In the genomic region with DNA sequence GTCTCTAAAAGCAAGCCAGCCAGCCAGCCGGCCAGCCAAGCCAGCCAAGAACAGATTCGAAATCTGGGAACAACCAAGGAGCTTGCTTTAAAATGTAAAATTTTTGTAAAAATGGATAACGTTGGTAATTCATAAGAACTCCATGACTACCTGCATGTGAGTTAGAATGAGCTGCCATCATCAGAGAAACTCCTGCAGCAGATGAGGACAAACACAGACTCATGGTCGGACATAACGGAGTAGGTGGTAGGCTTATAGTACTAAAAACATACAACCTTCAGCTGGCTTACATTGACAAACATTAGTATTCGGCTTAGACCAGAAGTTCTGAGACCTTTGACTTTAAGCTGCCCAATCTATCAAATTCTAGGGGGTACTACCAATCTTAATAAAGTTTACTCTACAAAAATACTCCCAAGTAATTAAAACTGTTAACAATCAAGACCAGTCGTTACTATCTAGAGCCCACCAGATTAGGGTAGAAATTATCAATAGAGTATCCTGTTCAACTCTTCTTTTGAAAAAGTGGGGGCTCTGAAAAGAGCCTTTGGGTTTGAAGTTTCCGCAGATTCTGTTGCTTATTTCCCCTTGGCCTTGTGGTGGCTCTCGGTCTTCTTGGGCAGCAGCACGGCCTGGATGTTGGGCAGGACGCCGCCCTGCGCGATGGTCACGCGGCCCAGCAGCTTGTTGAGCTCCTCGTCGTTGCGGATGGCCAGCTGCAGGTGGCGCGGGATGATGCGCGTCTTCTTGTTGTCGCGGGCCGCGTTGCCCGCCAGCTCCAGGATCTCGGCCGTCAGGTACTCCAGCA, we compare ENCODE assay signal across 11 mouse cellular contexts. TPM values are rescaled to one million over a fixed set of nuclear protein-coding genes. Genes with fewer than 3 reads are reported as not detected.
A peak's percentile ranks its signal among the peaks of the same experiment; 100 is the strongest.
DNase-seq lines count a peak whose midpoint lies in the region; ATAC-seq and TF ChIP-seq lines count a peak whose summit lies in the region.
"Not testable (repeated sequence)": the region's sequence is repeated elsewhere in the genome, so short reads cannot be mapped to it uniquely, and the experiment has no call there.
"Had no signal": no experiment of that assay in that cellular context is flagged by ENCODE, and none has a peak within 500 bp of the region (broad histone marks: within the 10 kb centered on the region; RNA-seq: fewer than 3 reads in every experiment).

No protein-coding gene starts in this region.

- H3K9me3 ChIP-seq in forebrain, embryonic 10.5 days; heart, postnatal 0 days (replicated peaks; ENCODE audit: control insufficient read depth, low read length); kidney, postnatal 0 days (replicated peaks; ENCODE audit: low read length); lung, embryonic 14.5 days (ENCODE audit: low read depth, low read length); neural tube, embryonic 11.5 days (ENCODE audit: control insufficient read depth, low read length): not testable (repeated sequence)

- H3K27me3 ChIP-seq in cerebellum, adult 2 months (ENCODE audit: control insufficient read depth, insufficient read depth, low read length); forebrain, embryonic 10.5 days (ENCODE audit: poor library complexity, severe bottlenecking); heart, postnatal 0 days (ENCODE audit: control insufficient read depth, insufficient read depth, low read length); kidney, postnatal 0 days (ENCODE audit: insufficient read depth, low read length); lung, embryonic 14.5 days (ENCODE audit: insufficient read depth, low read length); neural tube, embryonic 11.5 days (ENCODE audit: control insufficient read depth, insufficient read depth, low read length): not testable (repeated sequence)

- H3K27ac ChIP-seq in cerebellum, adult 2 months (ENCODE audit: insufficient read depth, low read length), result not testable (repeated sequence)
- peak overlapping the region; percentile 89 for H3K27ac ChIP-seq in forebrain, embryonic 10.5 days
- H3K27ac ChIP-seq in heart, postnatal 0 days (ENCODE audit: low read depth), result peak overlapping the region; percentile 97
- H3K27ac ChIP-seq in kidney, postnatal 0 days, result peak overlapping the region; percentile 98
- peak overlapping the region; percentile 96 for H3K27ac ChIP-seq in lung, embryonic 14.5 days (ENCODE audit: low read depth)
- peak overlapping the region; percentile 96 for H3K27ac ChIP-seq in neural tube, embryonic 11.5 days (ENCODE audit: low read depth, low read length)

- peak overlapping the region; percentile 52 for H3K9ac ChIP-seq in heart, postnatal 0 days (replicated peaks; ENCODE audit: low read depth, low read length)
- peak overlapping the region; percentile 57; the same call in 1 of the 2 replicates for H3K9ac ChIP-seq in kidney, postnatal 0 days (ENCODE audit: low read depth, low read length)
- H3K9ac ChIP-seq in lung, embryonic 14.5 days, result peak overlapping the region; percentile 66
- peak overlapping the region; percentile 42 for H3K9ac ChIP-seq in neural tube, embryonic 11.5 days (ENCODE audit: low read length)

- H3K4me3 ChIP-seq in cerebellum, adult 2 months (replicated peaks; ENCODE audit: insufficient read depth, low read depth, low read length), result peak overlapping the region; percentile 54
- peak overlapping the region; percentile 52 for H3K4me3 ChIP-seq in forebrain, embryonic 10.5 days
- H3K4me3 ChIP-seq in heart, postnatal 0 days (ENCODE audit: low read depth, low read length), result peak overlapping the region; percentile 57
- H3K4me3 ChIP-seq in kidney, postnatal 0 days (replicated peaks; ENCODE audit: low read depth, low read length), result peak overlapping the region; percentile 39
- peak overlapping the region; percentile 41 for H3K4me3 ChIP-seq in lung, embryonic 14.5 days (ENCODE audit: low read depth, low read length)
- peak overlapping the region; percentile 37 for H3K4me3 ChIP-seq in neural tube, embryonic 11.5 days (ENCODE audit: low read depth, low read length)

- H3K36me3 ChIP-seq in forebrain, embryonic 10.5 days (replicated peaks); heart, postnatal 0 days (replicated peaks; ENCODE audit: control insufficient read depth, insufficient read depth, low read length); kidney, postnatal 0 days (ENCODE audit: insufficient read depth, low read length); lung, embryonic 14.5 days (ENCODE audit: insufficient read depth); neural tube, embryonic 11.5 days (ENCODE audit: control insufficient read depth, insufficient read depth, low read length): not testable (repeated sequence)

- not testable (repeated sequence) for TF ChIP-seq EP300 in heart, postnatal 0 days (IDR thresholded peaks at IDR 0.05; ENCODE audit: low read depth)

- 8% methylated on average over 16 of the region's 30 CpGs for WGBS in cerebellum, adult 2 months
- WGBS in forebrain, embryonic 10.5 days, result 11% methylated on average over 16 of the region's 30 CpGs
- 16% methylated on average over 12 of the region's 30 CpGs for whole genome bisulfite sequencing in heart, postnatal 0 days
- 11% methylated on average over 13 of the region's 30 CpGs for WGBS in kidney, postnatal 0 days
- 10% methylated on average over 10 of the region's 30 CpGs for WGBS in lung, embryonic 14.5 days
- WGBS in neural tube, embryonic 11.5 days, result 15% methylated on average over 11 of the region's 30 CpGs

- TF ChIP-seq POLR2A in cerebellum, adult 2 months (IDR thresholded peaks at IDR 0.05; ENCODE audit: borderline replicate concordance, insufficient read depth, low read length), result not testable (repeated sequence)

- not testable (repeated sequence) for TF ChIP-seq CTCF in cerebellum, adult 2 months (IDR thresholded peaks at IDR 0.05; ENCODE audit: borderline replicate concordance, insufficient read depth, low read depth, low read length); heart, postnatal 0 days (IDR thresholded peaks at IDR 0.05; ENCODE audit: low read depth); kidney, postnatal 0 days (IDR thresholded peaks at IDR 0.05; ENCODE audit: low read depth); lung, embryonic 14.5 days (IDR thresholded peaks at IDR 0.05; ENCODE audit: low read depth)

- not testable (repeated sequence) for H3K4me1 ChIP-seq in cerebellum, adult 2 months (ENCODE audit: control insufficient read depth, insufficient read depth, low read length); kidney, postnatal 0 days (replicated peaks; ENCODE audit: insufficient read depth, low read length); lung, embryonic 14.5 days (ENCODE audit: insufficient read depth); neural tube, embryonic 11.5 days (ENCODE audit: control insufficient read depth, insufficient read depth, low read length)
- peaks cover 28% of the 10 kb centered on the region for H3K4me1 ChIP-seq in forebrain, embryonic 10.5 days
- peaks cover 15% of the 10 kb centered on the region; the same call in 1 of the 2 replicates for H3K4me1 ChIP-seq in heart, postnatal 0 days (ENCODE audit: control insufficient read depth, insufficient read depth)

- ATAC-seq in heart, postnatal 0 days (ENCODE audit: insufficient read depth, low read depth), result peak; percentile 54
- ATAC-seq in kidney, postnatal 0 days (replicated peaks; ENCODE audit: low FRiP score, low read depth), result peak; percentile 55
- ATAC-seq in lung, embryonic 14.5 days (ENCODE audit: insufficient read depth), result peak; percentile 47
- ATAC-seq in neural tube, embryonic 11.5 days (ENCODE audit: insufficient read depth, low FRiP score, low TSS enrichment), result peak; percentile 45

- DNase-seq in ES-CJ7 (ENCODE audit: low read depth, low spot score), result peak; percentile 36
- DNase-seq in cerebellum, adult 2 months; heart, postnatal 0 days (ENCODE audit: low spot score); kidney, postnatal 0 days (ENCODE audit: low spot score); neural tube, embryonic 11.5 days (ENCODE audit: low spot score): not testable (repeated sequence)
- peak; percentile 41 for DNase-seq in forebrain, embryonic 10.5 days (ENCODE audit: extremely low spot score, low spot score)
- DNase-seq in lung, embryonic 14.5 days, result peak; percentile 62
- DNase-seq in thymus, postnatal 0 days (ENCODE audit: low spot score), result peak; percentile 43

- peak overlapping the region; percentile 63 for H3K4me2 ChIP-seq in heart, postnatal 0 days (ENCODE audit: low read depth, low read length)
- H3K4me2 ChIP-seq in kidney, postnatal 0 days (ENCODE audit: low read length), result peak overlapping the region; percentile 56
- H3K4me2 ChIP-seq in lung, embryonic 14.5 days, result peak overlapping the region; percentile 72
- H3K4me2 ChIP-seq in neural tube, embryonic 11.5 days (ENCODE audit: low read depth), result peak overlapping the region; percentile 50

RNA-seq across cellular contexts. Expression of a gene that starts 0.6 kb away (rescaled TPM):
- 0.85 and 1.1 TPM in 2 replicates for polyA plus RNA-seq in cerebellum, adult 2 months (2012; rRNA removed)
- polyA plus RNA-seq in forebrain, embryonic 10.5 days (2016; fragmentation: Nextera tagmentation; extraction: Ambion mirVana), result 1.00 and 1.1 TPM in 2 replicates
- total RNA-seq in heart, postnatal 0 days (2014; rRNA removed; ENCODE audit: low replicate concordance), result 62.8 and 88.1 TPM in 2 replicates
- polyA plus RNA-seq in heart, postnatal 0 days (2015; fragmentation: Nextera tagmentation; extraction: Ambion mirVana), result 0.45 and 0.49 TPM in 2 replicates
- polyA plus RNA-seq in kidney, postnatal 0 days (2015; fragmentation: Nextera tagmentation; extraction: Ambion mirVana), result 0.75 and 1.1 TPM in 2 replicates
- 1.5 and 2.1 TPM in 2 replicates for polyA plus RNA-seq in lung, embryonic 14.5 days (2014; fragmentation: Nextera tagmentation; extraction: Ambion mirVana)
- polyA plus RNA-seq in neural tube, embryonic 11.5 days (2014; fragmentation: Nextera tagmentation; extraction: Ambion mirVana), result 0.92 and 0.97 TPM in 2 replicates
- 1.6 and 2.0 TPM in 2 replicates for polyA plus RNA-seq in thymus, postnatal 0 days (2015; fragmentation: Nextera tagmentation; extraction: Ambion mirVana)

RNA-seq across cellular contexts. Expression of a gene that starts 0.8 kb away (rescaled TPM):
- 109 and 119 TPM in 2 replicates for polyA plus RNA-seq in cerebellum, adult 2 months (2012; rRNA removed)
- polyA plus RNA-seq in forebrain, embryonic 10.5 days (2016; fragmentation: Nextera tagmentation; extraction: Ambion mirVana), result 17.2 and 19.3 TPM in 2 replicates
- 253 and 309 TPM in 2 replicates for total RNA-seq in heart, postnatal 0 days (2014; rRNA removed; ENCODE audit: low replicate concordance)
- 94.4 and 115 TPM in 2 replicates for polyA plus RNA-seq in heart, postnatal 0 days (2015; fragmentation: Nextera tagmentation; extraction: Ambion mirVana)
- 132 and 139 TPM in 2 replicates for polyA plus RNA-seq in kidney, postnatal 0 days (2015; fragmentation: Nextera tagmentation; extraction: Ambion mirVana)
- polyA plus RNA-seq in lung, embryonic 14.5 days (2014; fragmentation: Nextera tagmentation; extraction: Ambion mirVana), result 52.9 and 55.1 TPM in 2 replicates
- polyA plus RNA-seq in neural tube, embryonic 11.5 days (2014; fragmentation: Nextera tagmentation; extraction: Ambion mirVana), result 21.3 and 22.2 TPM in 2 replicates
- polyA plus RNA-seq in thymus, postnatal 0 days (2015; fragmentation: Nextera tagmentation; extraction: Ambion mirVana), result 61.5 and 62.8 TPM in 2 replicates

RNA-seq across cellular contexts. Expression of a gene that starts 12.5 kb away (rescaled TPM):
- not detected in 2 replicates for polyA plus RNA-seq in cerebellum, adult 2 months (2012; rRNA removed)
- polyA plus RNA-seq in forebrain, embryonic 10.5 days (2016; fragmentation: Nextera tagmentation; extraction: Ambion mirVana), result not detected in 2 replicates
- total RNA-seq in heart, postnatal 0 days (2014; rRNA removed; ENCODE audit: low replicate concordance), result 0.23 and 2.0 TPM in 2 replicates
- polyA plus RNA-seq in heart, postnatal 0 days (2015; fragmentation: Nextera tagmentation; extraction: Ambion mirVana), result not detected in 2 replicates
- polyA plus RNA-seq in kidney, postnatal 0 days (2015; fragmentation: Nextera tagmentation; extraction: Ambion mirVana), result not detected in 2 replicates
- not detected in 2 replicates for polyA plus RNA-seq in lung, embryonic 14.5 days (2014; fragmentation: Nextera tagmentation; extraction: Ambion mirVana)
- not detected in 2 replicates for polyA plus RNA-seq in neural tube, embryonic 11.5 days (2014; fragmentation: Nextera tagmentation; extraction: Ambion mirVana)
- polyA plus RNA-seq in thymus, postnatal 0 days (2015; fragmentation: Nextera tagmentation; extraction: Ambion mirVana), result not detected in 2 replicates
- total RNA-seq: adrenal gland, adult 2 months; left cerebral cortex, postnatal 36 days had no signal
- polyA plus RNA-seq: adrenal gland, adult 2 months; gonadal fat pad, adult 2 months had no signal

RNA-seq across cellular contexts. Expression of a gene that starts 15.1 kb away (rescaled TPM):
- 5.8 and 9.1 TPM in 2 replicates for polyA plus RNA-seq in cerebellum, adult 2 months (2012; rRNA removed)
- 4.5 and 5.9 TPM in 2 replicates for polyA plus RNA-seq in forebrain, embryonic 10.5 days (2016; fragmentation: Nextera tagmentation; extraction: Ambion mirVana)
- 1,145 and 1,607 TPM in 2 replicates for total RNA-seq in heart, postnatal 0 days (2014; rRNA removed; ENCODE audit: low replicate concordance)
- polyA plus RNA-seq in heart, postnatal 0 days (2015; fragmentation: Nextera tagmentation; extraction: Ambion mirVana), result 1.5 and 1.7 TPM in 2 replicates
- 5.2 and 7.4 TPM in 2 replicates for polyA plus RNA-seq in kidney, postnatal 0 days (2015; fragmentation: Nextera tagmentation; extraction: Ambion mirVana)
- 11.2 and 11.4 TPM in 2 replicates for polyA plus RNA-seq in lung, embryonic 14.5 days (2014; fragmentation: Nextera tagmentation; extraction: Ambion mirVana)
- polyA plus RNA-seq in neural tube, embryonic 11.5 days (2014; fragmentation: Nextera tagmentation; extraction: Ambion mirVana), result 4.1 and 5.2 TPM in 2 replicates
- 22.4 and 29.5 TPM in 2 replicates for polyA plus RNA-seq in thymus, postnatal 0 days (2015; fragmentation: Nextera tagmentation; extraction: Ambion mirVana)

RNA-seq across cellular contexts. Expression of a gene that starts 27.5 kb away (rescaled TPM):
- polyA plus RNA-seq in cerebellum, adult 2 months (2012; rRNA removed), result 6.2 and 7.1 TPM in 2 replicates
- 1.3 and 1.5 TPM in 2 replicates for polyA plus RNA-seq in forebrain, embryonic 10.5 days (2016; fragmentation: Nextera tagmentation; extraction: Ambion mirVana)
- total RNA-seq in heart, postnatal 0 days (2014; rRNA removed; ENCODE audit: low replicate concordance), result 21.4 and 25.9 TPM in 2 replicates
- 18.0 and 22.3 TPM in 2 replicates for polyA plus RNA-seq in heart, postnatal 0 days (2015; fragmentation: Nextera tagmentation; extraction: Ambion mirVana)
- 16.8 and 18.0 TPM in 2 replicates for polyA plus RNA-seq in kidney, postnatal 0 days (2015; fragmentation: Nextera tagmentation; extraction: Ambion mirVana)
- polyA plus RNA-seq in lung, embryonic 14.5 days (2014; fragmentation: Nextera tagmentation; extraction: Ambion mirVana), result 8.4 and 12.1 TPM in 2 replicates
- 3.2 and 3.3 TPM in 2 replicates for polyA plus RNA-seq in neural tube, embryonic 11.5 days (2014; fragmentation: Nextera tagmentation; extraction: Ambion mirVana)
- 9.4 and 9.7 TPM in 2 replicates for polyA plus RNA-seq in thymus, postnatal 0 days (2015; fragmentation: Nextera tagmentation; extraction: Ambion mirVana)
